Mouse (Mus musculus) retina, embryonic 14.5 days (tissue): Measurements from ENCODE around the gene Arl16.
A peak's percentile ranks its signal among the peaks of the same experiment; 100 is the strongest.

ENCODE experiments used
- DNase-seq: peaks from one replicate; pipeline ENCODE4 v3.0.0-alpha.2; 2015; ENCODE audit warnings: low spot score

The Arl16 gene

DNA sequence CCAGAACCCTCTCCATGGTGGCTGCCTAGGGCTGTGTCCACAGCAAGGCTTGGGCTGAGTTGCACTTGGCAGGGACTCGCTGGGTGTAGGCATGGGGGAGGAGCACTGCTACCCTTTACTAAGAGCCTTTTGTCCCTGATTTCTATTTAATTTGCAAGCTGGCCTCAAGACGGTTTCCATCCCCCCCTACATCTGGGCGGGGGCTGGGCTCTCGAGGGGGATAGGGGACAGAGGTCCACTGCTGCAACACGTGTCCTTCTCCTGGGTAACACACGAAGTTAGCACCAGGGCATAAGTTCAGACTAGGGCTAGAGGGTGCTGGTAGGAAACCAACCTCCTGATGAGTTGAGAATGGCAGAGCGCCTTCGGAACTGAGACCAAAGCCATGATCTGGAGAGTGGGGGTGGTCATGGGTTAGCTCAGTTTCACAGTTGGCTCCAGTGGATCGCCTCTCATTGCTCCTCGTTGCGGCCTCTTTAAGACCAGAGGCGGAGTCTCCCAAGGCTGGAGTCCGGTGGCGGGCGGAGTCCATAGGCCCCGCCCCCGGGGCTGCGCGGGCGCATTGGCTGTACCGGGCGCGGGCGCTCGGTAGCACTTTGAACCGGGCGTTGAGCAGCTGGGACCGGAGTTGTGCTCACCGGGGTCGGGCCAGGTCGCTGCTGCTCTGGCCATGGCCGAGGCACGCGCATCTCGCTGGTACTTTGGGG lies 24.1 kb upstream of the Arl16 start, which contains the start of gene Slc25a10:
Gene Slc25a10 (plus strand): TSS at position 524 of the 707 bp plus-strand sequence.
- peak; percentile 94 for DNase-seq

DNA sequence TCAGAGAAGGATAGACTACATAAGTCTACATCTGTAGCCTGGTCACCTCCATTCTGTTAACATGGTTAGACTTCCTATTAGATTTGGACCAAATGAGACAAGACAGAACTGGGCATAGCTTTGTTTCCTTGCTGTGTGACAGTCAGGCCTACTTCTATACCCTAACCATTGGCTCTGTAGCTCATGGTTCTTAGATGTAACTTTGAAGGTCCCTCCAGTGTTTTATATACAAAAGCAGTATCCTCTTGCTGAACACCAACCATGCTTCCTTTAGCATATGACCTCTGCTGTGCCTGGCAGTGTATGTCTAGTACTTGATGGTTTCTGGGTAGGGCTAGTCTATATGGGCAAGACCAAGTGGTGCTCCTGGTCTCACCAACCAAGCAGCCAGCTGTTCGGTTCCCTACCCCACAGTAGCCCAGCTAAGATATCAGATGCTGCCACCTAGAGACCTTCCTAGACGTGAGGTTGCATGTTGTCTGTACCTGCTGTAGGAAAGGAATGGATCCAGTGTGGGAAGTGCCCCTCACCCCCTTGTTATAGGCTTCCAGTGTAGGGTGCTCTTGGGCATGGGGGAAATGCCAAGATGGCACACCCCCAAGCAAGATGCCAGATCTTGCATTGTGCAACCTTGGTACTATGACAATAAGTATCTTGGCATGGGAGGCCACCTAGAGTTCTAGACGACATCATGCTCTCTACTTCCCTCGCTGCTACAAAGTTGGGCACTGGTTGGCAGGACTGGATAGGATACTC lies 23.1 kb upstream of the Arl16 start:
- DNase-seq, result no peak

DNA sequence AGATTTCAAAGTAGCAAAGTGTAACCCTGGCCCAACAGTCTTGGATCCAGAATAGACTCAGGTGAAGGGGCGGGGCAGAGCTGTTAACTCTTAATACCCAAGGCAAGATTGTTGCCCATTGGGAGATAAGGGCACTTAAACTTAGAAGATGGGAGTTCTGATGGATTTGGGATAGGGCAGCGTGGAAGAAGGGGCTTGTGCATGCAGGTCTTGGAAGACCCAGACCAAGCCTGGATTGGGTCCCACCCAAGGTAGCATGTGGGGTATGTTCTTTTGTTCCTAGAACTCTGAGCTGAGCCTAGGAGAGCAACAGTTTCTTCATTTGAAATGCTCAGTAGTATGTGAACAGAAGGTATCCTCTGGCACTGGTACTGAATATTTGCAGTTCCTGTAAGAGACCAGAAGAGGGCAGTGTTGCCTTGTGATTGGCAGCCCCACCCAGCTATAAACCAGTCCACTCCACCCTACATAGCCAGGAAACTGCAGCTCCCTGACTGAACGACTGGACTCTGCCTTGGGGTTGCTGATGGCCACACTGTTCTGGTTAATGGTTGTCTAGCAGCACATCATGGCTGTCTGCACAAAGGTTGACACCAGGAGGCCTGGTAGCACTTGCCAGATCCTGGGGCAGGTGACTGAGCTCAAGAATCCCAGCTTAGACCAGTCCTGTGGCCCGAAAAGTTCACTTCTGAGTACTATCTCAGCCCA lies 21.8 kb upstream of the Arl16 start:
- peak; percentile 95 for DNase-seq

DNA sequence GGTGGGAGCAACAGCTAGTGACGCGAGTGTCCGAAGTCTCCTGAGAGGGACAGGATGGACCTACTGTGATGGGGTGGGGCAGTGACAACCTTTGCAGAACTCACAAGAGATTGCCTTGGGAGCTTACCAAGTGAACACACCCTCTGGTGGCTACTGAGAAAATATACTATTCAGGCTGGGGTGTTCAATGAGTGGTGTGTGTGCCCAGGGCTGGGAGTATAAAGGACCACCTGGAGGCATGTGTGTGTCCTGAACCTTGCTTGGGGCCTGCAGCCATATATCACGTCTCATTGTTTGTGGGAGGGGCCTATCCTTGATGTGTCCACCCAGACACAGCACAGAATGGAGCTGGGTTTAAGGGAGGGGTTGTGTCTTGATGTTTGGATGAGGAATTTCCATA lies 21.1 kb upstream of the Arl16 start:
- DNase-seq, result no peak

DNA sequence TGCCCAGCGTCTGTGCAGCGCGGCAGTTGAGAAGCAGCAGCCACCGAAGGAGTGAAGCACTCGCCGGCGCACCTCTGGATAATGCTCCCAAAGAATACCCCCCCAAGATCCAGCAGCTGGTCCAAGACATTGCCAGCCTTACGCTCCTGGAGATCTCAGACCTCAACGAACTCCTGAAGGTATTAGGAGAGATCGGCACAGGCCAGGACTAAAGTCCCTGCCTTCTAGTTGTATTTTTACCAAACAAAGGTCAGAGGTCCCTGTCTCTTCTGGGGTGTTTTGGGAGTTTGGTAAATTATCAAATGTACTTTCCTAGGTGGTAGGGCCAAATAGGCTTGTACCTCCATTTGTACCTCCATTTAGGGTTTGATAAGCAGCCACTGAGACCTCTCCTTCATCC lies 17.8 kb upstream of the Arl16 start:
- no peak for DNase-seq

DNA sequence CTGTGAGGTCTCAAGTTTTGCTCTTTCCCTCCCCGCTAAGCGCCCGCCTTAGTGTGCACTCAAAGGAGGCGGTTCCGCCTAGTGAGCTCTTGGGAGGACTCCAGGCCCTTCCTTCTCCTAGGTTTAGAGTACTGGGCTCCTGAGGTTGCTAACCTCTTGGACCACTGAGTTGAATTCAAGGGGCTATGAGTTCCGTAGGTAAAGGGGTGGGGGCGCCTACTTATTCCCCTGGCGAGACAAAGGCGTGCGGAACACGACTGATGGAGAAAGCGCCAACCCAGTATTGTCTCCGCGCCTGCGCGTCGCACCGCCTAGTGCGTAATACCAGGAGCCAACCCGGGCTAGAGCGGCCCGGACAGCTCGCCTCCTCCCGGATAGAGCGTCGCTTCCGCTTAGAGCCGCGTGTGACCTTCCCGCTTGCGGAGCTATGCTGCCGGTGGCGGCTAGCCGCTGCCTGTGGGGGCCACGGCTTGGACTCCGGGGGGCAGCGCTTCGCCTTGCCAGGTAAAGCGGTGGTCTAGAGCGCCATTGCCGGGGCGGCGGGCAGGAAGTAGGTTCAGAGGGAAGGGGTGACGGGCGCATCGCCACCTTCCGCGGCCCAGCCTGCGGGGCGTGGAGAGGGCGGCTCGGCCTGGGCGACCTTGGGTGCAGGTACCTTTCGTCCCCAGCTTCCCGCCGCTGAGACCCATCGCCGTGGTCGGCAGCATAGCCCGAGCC lies 17.0 kb upstream of the Arl16 start, which contains the start of gene Mrpl12:
Gene Mrpl12 (plus strand): TSS at position 349 of the 717 bp plus-strand sequence.
- peak; percentile 97 for DNase-seq

DNA sequence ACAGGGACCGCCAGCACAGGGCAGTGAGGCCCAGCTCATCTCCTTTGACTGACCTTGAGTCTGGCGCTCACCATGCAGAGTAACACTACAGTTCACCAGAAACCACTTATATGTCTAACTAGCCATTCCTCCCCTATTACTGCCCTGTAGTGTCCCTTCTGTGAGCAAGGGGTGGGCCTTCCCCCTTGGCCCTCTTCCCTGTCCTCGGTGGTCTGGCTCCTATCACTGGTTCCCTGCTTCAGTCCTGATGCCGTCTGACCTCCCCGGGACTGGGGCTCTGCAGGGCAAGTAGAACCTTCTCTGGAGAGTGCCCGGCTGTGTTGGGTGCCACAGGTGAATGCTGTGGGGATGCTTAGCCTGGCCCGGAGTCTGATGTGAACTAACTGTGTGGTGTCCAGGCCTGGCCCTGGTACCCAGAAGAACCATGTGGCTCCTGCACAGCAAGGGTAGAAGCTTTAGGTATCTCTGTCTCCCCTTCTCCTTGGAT lies 16.1 kb upstream of the Arl16 start:
- DNase-seq, result no peak

DNA sequence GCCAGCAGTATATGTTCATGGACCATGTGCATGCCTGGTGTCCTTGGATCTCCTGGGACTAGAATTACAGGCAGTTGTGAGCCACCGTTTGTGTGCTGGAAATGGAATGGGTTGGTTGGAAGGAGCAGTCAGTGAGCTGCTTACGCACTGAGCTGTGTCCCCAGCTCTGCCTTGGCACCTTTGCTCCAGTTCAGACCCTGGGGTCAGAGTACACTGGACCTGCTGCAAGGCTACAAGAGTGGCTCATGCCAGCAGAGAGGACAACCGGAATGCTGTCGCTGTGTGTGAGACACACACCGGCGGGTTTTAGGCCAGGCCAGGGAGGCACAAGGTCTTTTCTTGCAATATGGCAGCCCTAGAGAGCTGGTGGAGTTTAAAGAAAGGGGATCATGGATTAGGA lies 4.6 kb upstream of the Arl16 start:
- no peak for DNase-seq

DNA sequence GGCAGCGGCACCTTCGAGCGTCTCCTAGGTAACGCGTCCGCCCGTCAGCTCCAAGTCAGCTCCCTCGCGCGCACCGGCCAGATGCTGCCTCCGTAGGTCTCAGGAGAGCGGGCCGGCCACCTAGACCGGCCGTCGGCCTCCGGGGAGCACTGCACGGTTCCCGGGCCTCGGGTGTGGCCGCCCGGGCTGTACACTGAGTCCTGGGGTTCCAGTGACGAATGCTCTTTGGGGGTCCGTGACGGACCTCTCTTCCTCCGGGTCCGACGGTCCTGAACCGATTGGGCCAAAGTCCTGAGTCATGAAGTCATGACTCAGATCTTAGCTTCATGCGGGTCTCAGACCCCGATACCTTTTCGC lies 307 bp upstream of the Arl16 start:
- DNase-seq, result no peak

DNA sequence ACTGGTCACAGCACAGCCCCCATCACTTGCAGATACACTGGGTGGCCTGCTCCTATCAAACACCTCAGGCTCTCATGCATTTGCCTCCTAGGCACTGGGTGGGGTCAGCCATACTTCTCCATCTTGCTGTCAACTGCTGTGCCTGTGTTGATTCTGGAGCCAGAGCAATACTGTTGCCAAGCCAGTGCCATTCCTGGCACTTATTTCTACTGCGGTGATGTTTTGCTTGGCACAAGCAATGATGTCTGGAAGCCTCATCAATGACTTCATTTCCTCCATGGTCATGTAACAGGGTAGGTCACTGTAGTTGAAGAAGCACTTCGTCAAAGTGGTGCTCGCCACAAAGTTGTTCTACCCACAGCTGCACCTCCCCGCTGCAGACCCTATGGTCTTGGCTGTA lies 1.9 kb downstream of the Arl16 start:
- no peak for DNase-seq

DNA sequence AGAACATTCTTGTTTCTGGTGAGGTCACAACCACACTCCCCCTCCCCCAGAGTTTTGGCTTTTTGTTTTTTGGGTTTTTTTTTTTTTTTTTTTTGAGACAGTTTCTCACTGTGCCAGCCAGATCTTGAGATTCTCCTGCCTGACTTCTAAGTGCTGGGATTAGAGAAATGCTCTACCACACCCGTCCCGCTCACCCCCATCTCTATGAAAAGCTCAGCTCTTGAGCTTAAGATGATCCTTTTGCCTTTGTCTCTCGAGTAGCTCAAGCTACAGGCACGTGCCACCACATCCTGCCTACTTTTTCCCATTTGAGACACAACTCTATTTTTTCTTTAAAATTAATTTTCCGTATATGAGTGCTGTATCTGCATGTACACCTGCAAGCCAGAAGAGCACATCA lies 3.0 kb downstream of the Arl16 start:
- no peak for DNase-seq

DNA sequence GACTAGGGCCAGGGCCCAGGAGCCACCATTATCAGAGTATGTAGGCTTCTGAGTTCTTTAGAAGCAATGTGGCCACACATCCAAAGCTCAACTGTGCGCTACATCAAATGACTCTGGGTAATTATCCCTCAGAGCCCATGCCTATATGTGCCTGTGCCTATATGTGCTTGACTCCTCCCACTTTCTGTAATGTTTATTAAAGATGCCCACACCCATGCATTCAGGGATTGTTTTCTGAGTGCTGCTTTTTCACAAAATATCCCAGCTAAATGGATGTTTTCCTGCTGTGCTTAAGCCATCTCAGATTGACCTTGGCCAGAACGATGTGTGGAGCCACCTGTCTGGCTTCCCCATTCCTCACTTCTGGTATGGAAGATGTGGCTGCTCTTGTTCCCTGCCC lies 3.9 kb downstream of the Arl16 start:
- DNase-seq, result no peak

DNA sequence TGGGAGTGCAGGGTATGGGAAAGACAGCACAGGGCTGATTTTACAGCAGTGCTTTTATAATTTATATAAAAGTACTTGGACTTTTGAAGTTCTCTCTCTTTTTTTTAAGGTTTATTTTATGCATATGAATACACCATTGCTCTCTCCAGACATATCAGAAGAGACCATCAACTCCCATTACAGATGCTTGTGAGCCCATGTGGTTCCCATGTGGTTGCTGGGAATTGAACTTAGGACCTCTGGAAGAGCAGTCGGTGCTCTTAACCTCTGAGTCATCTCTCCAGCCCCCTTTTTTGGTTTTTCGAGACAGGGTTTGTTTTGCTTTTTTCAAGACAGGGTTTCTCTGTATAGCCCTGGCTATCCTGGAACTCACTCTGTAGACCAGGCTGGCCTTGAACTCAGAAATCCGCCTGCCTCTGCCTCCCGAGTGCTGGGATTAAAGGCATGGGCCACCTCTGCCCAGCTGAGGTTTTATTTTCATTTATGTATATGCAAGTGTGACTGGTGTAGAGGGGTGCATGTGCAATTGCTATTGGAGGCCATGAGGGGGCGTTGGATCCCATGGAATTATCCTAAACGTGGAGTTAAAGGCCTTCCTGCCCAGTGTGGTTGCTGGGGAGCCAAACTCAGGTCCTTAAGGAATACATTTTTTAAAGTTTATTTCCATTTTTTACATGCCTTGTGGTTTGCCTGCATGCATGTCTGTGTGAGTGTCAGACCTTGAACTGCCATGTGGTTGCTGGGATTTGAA lies 8.4 kb downstream of the Arl16 start:
- DNase-seq, result peak; percentile 32

DNA sequence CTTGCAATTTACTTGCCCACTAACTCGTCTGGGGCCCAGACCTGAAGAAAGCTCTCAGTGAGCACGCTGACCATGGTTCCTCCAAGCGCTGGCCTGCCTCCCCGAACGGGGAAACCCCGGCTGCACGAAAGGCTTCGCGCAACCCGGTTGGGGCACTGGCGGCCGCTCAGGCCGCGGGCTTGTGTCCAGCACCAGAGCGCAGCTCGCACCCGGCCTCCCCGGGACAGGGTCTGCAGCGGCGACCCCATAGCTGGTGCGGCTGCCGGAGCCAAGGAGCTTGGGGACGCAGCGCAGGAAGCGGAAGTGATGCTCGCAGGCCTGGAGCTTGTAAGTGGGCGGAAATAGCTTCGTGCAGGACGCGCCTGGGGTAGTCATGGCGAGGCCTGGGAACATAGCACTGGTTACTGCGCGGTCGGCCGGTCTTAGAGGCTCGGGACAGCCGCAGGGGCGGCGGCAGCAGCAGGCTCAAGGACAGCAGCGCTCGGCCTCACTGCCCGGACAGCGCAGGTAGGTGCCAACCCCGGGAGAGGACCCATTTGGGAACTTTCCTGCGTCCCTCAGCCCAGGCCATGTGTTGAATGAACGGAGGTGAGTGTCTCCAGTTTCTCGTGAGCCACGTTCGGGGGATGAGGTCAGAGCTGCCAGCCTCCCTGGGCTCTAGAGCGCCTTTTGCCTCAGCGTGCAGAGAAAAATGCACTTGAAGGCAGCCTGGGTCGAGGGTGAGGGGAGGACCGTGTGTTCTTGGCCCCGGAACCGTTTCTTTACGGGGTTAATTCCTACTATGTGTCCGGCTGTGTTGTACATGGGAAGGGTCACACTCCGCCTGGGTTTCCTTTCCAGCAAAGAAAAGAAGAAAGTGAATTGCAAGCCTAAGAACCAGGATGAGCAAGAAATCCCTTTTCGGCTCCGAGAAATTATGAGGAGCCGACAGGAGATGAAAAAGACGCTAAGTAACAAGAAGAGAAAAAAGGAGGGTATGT lies 9.3 kb downstream of the Arl16 start, which contains the start of the genes Oxld1 and Ccdc137:
Gene Oxld1 (minus strand): TSS at position 297 of the 980 bp plus-strand sequence.
Gene Ccdc137 (plus strand): TSS at position 344 of the 980 bp plus-strand sequence.
- DNase-seq, result peak; percentile 85

DNA sequence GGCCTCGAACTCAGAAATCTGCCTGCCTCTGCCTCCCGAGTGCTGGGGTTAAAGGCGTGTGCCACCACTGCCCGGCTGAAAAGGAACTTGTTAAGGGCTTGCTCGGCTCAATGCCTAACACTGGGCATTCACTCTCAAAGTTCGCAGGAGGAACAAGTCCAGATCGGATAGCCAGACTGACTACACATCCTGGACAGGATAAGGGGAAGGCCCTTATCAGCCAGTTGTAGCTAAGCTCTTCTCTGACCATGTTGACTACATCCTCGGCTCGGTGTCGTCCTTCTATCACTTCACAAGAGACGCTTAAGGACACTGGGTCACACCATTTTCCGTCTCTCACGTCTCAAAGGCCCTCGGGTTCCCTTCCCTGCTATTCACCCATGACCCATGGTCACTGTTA lies 10.0 kb downstream of the Arl16 start:
- no peak for DNase-seq

DNA sequence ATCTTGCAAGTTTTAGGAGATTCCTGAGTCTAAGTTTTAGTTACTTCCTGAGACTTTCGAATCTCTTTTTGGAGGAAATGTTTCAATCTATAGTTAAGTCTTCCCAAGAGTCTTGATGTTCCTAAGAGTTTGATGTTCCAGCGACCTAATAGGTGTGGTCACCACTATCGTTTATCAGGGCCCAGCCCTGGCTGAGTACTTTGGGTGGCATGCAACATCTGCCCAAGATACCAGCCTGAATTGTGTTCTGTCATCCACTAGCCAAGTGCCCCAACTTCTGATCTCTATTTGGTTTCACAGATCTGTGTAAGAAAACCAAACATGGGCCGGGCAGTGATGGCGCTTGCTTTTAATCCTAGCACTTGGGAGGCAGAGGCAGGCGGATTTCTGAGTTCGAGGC lies 12.0 kb downstream of the Arl16 start:
- no peak for DNase-seq

DNA sequence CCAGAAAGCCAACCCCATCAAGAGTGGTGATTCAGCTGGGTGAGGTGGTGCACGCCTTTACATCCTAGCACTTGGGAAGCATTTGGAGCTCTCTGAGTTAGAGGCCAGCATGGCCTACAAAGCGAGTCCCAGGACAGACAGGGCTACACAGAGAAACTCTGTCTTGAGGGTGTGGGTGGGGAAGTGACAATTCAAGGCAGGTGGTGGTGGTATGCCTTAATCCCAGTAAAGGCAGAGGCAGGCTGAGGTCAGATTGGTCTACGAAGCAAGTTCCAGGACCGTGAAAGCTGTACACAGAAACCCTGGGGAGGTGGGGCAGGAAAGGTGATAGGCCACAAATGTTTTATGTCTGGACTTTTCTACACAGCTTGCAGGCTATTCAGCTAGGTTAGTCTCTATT lies 12.4 kb downstream of the Arl16 start:
- no peak for DNase-seq

DNA sequence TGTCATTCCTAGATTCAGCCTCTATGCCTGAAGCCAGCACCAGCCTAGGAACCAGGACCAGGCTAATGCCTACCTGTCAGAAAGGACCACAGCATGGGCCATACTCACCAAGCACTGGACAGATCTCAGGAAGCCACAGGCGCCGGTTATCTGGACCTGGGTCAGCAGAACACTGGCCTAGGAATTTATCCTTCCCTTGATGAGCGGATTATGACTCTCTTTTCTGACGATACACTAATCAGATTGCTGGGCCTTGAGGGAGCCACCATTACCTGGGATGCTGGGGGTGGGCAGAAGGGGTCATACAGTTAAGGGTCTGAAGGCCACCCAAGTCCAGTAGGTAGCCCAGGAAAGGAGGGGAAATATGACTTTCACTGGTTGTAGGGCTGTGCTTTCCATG lies 14.1 kb downstream of the Arl16 start, which contains the start of gene Pde6g:
Gene Pde6g (minus strand): TSS at position 195 of the 400 bp plus-strand sequence.
- DNase-seq, result no peak

DNA sequence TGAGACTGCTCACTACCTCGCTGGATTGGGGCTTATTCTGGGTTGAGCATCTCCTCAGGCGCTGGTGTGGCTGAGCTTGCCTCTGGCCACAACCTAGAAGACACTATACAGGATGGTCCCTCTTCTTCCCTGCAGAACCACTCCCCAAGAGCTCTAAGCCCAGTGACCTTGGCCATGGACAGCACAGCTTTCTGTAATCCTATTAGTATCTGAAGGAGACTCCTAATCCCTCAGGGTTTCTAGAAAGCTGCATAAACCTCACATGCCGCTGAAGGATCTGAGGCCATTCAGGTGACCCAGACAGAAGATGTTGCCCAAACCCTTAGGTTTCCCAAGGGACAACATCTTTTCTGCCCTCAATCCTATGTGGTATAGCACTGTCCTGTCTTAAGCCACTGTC lies 15.2 kb downstream of the Arl16 start:
- peak; percentile 5 for DNase-seq

DNA sequence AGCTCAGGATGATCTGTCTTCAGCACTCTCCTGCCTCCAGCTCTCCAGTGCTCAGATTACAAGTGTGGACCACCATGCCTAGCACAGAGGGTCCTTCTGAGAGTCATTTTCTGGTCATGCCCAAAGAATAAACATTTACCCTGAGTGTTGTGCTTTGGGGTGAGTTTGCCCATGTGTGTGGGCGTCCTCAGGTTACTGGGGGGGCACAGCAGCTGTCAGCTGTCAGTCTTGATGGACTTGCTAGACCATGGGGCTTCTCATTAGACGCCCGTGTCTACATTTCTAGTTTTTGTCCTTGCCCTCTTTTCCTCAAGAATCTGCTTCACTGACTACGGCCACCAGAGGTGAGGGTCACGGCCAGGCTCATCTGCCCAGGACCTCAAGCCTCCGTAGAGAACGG lies 20.2 kb downstream of the Arl16 start:
- no peak for DNase-seq
